Mouse (Mus musculus) urinary bladder, postnatal 14 days (tissue): ENCODE measurements around the gene Nucb2.

ENCODE experiments used
- DNase-seq: peaks from one replicate; pipeline ENCODE4 v3.0.0; 2021; ENCODE audit warnings: low spot score

The Nucb2 gene

DNA sequence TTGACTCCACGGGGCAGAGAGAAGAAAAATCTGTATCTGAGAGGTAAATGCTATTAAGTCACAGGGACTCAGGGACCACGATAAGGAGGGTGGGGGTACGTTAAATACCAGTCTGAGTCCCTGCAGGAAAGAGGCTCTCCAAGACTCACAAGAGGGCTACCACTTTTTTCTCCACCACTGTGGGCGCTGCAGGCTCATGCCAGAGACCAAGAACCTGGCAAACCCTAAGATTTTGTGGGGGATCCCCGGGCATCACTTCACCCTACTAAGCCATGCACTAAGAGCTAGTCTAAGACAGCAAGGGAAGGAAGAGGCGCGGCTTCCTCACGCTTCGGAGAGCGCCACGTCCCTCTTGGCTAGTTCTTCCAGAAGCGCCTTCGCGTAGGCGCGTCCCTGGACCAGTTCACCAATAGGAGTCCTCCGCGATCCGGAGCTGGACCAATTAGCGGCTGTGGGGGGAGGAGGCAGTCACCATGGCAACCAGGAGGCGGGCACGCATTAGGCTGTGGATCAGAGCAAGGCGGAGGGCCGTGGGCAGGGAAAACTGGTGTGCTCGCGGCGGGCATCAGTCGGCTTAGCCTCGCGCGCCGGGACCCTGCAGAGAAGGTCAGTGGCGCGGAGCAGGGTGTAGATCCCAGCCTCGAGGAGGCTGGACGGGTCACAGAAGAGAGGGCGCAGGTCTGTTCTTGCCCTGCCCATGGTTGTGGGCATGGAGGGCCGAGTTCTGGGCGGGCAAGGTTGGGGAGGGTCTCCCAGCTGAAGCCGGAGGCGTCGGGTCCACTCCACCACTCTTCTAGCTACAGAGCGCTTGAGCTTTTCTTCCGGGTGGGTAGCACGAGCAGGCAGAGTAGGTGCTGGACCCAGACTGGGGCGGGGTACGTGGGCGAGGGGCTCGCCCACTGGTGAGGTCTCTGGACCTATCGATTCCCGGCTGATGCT lies at the start of gene Nucb2:
TSS of gene Nucb2 (plus strand) at position 491 of the 939 bp plus-strand sequence.
- peak; percentile 99 for DNase-seq

DNA sequence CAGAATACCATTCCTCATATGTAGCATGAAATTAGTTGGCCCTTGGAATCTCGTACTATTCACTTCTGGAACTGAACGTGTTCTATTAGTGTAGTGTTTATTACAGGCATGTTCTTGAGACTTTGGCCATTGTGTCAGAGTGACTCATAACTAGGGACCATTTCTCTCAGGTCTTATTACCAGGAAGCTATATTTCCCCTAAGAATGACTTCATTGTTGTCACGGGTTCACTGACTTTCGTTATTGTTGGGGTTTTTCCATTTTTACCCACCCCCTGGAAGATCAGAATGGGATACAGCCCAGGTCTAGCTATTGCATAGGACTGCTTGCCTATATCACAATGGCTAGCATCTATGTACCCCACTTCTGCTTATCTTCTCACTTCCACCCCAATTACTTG lies 47.2 kb upstream of the Nucb2 start:
- no peak for DNase-seq

DNA sequence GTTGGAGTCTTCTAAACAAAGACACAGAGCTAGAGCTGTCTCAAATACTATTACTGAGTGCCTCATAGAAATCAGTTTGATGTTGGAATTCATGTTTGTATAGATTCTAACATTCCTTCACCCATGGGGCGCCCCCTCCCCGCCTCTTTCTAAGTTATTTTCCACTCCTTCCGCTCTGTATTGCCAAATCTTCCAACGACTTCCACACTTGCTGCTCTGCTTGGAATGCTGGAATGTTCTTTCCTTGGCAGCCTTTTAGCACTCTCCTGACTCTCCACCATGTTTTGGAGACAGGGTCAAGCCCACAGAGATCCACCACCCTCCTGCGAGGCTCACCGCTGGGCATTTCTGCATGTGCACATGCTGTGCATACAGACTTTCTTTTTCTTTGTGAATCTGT lies 46.8 kb upstream of the Nucb2 start:
- DNase-seq, result no peak

DNA sequence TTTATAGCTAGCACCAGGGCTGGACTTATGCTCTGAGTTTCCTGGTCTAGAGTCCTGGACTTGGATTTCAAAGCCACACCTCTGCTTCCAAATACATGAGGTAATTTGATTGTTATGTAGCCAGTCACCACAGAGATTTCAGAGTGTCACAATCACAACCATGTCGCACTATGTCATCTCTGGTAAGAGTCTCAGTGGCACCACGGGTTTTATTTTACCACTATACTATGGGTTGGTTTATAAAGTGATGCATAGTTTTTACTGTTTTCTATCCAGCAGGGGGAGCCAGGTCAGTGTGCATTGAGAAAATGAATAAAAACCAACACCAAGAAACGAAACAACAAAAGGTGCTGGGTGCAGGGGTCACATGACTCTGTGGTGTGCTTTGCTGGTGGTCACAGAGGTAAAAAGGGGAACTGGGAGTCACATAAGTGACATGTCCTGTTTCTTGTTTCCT lies 45.2 kb upstream of the Nucb2 start:
- DNase-seq, result no peak

DNA sequence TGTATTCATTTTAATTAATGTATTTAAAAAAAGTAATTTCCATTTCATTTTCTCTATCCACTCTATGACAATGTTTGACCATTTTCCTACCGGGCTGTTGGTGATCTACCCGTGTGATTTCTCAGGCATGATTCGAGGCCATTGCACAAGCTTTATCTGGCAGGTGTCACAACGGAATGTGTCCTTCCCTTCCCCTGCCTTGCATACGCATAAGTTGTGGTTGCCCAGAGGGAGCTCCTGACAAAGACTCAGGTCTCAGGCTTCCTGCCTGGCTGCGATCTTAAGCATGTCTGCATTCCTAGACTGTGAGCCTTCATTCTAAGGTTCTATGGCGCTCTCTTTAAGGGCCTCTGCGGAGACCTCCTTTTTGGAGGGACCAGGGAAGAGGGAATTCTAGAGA lies 42.1 kb upstream of the Nucb2 start:
- no peak for DNase-seq

DNA sequence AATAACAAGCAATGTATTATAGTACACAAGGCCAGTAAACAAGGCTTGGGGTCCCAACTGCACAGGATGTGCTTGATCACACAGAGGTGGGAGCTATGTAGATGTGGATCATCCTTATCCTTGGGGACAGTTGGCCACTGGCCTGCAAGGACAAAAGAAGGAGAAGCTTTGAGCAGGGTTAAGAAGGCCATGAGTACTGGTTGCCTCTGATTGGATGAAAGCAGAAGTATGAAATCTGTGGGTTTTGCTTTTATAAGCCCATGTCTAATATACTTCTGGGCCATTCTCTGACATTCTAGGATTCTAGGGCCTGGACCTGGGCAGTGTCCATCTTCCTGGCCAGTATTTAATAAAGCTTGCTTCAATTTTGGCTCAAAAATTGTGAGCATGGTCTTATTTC lies 28.3 kb upstream of the Nucb2 start:
- DNase-seq, result no peak

DNA sequence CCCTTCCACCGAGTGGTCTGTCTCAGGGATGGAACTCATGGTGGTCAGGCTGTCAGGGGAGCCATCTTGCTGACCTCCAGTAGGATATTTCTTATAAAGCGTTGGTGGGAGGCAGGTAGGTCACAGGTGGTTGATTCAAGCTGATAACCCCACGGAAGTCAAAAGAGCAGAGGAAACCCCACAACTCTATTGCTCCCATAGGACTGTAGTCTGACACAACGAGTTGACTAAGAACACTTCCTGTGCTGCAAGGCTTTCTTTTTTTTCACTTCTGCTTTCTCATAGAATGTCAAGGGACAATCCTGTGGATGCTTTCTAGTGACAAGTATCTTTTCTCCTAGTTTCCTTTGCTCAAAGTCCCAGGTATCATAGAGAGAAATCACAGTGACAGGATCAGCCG lies 27.9 kb upstream of the Nucb2 start:
- DNase-seq, result no peak

DNA sequence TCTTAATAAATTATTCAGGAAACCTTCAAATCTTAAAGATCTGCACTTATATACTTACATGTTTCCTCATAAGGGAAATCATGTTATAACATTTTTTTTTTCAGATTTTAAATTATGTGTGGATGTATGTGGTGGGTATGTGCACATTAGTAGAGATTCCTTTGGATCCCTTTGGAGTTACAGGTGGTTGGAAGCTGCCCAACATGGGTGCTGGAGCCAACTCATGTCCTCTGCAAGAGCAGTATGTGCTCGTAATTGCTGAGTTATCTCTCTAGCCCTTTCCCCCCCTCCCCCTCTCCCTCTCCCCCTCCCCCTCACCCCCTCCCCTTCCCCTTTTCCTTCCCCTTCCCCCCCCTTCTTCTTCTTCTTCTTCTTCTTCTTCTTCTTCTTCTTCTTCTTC lies 21.1 kb upstream of the Nucb2 start:
- no peak for DNase-seq

DNA sequence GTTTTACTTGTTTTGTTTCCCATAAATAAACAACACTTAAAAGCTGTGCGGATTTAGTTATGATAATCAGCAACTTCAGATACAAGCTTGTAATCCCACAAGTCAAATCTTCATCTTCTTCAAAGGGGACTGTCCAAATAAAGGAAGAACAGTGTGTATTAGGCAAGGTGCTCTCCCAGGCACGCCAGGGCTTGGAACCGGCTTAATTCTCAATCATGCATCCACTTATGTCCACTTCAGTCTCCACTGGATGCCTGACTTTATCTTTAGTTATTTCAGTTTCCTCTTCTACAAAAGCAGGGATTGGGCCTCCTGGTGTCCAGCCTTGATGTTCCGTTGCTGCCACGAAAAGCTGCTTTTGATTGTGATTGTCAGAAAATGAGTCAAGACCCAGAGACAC lies 20.4 kb upstream of the Nucb2 start:
- no peak for DNase-seq

DNA sequence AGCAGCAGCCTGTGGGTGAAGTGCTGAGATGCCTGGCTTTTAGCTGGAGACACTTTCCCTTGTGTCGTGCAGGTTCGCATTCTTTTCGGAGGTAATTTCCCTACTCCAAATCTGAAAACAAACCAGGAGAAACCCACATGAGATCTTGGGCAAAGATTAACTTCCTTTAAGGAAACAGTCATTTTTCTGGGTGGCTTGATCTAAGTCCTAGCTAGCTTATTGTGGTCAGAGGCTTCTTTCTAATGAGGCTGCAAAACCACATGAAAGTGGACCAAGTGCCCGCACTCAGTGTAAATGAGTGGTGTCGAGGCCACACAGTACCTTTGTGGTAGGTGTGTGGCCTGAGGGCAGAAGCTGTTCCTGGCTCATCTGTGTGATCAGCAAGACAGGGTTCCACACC lies 20.0 kb upstream of the Nucb2 start:
- DNase-seq, result no peak

DNA sequence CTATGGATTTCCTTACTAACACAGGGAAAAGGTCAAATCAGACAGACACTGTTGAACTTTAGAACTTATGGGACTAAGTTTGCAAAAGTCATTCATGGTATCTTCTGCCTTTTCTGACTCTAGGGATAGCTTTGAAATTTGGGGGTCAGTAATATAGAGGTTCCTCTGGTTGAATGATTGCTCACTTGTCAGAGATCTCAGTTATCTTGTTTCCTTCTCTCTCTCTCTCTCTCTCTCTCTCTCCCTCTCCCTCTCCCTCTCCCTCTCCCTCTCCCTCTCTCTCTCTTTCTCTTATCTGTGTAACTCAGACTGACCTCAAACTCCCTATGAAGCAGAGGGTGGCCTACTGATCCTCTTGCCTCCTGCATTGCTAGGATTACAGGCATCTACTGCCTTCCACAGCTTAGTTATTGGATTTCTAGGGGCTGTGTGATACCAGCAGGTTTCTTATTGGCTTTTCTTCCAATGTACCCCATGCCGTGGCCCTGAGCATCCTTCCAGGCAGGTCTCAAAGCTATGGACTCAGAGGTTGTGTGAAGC lies 19.0 kb upstream of the Nucb2 start:
- no peak for DNase-seq

DNA sequence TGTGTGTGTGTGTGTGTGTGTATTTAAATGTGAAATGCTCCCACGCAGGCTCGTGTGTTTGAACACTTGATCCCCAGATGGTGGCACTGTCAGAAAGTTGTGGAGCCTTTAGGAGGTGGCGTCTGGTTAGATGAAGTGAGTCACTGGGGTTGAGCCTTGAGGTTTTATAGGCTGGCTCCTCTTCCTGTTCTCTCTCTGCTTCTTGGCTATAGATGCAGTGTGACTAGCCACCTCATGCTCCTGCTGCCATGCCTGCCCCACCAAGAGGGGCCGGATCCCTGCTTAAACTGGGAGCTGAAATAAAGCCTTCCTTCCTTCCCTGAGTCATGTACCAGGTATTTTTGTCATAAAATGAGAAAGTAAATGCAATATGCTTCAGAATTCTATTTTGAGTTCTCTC lies 13.1 kb upstream of the Nucb2 start:
- no peak for DNase-seq

DNA sequence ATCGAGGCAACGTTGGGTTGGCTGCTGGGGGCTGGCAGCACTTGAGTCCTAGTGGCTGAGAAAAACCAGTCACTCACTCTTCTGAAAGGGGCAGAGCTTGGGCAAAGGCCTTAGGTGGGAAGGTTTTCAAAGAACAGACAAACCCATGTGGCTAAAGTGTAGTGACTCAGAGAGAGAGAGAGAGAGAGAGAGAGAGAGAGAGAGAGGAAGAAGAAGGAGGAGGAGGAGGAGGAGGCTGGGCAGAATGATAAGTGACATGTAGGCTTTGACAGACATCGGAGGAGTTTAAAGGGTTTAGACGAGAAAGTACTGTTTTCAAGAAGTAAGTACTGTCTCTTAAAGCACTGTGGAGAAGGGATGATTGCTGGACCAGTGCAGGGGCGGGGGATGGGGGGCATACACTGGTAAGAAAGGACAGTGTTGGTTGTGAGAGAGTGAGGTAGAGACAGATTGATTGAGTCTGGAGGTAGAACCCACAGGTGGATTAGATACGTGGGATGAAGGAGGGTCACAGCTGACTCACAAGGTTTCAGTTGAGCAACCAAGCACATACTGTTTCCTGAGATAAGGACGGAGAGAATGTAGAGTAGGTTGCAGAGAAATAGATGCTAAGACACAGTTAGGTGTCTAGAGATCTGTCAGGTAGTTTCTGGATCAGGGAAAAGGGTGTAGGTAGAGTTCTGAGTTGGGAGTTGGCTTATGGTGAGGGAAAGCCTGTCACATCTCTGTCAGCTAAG lies 10.7 kb upstream of the Nucb2 start:
- no peak for DNase-seq

DNA sequence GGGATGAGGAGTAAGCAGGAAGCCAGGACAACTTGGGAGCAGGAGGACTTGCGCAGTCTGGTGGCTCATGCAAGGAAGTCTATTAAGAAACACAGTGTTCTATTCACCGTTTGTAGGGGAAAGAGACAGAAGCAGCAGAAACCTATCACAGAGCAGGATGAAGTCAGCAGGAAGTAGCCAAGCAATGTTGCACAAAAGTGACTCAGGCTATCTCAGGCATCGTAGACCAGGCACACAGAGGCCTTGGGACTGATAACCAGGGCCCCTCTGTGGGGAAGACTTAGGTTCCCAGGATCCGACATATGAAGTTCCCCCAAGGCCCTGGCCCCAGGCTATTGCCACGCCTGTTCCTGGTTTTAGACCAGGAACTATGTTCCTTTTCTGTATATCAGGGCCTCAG lies 9.6 kb upstream of the Nucb2 start:
- DNase-seq, result no peak

DNA sequence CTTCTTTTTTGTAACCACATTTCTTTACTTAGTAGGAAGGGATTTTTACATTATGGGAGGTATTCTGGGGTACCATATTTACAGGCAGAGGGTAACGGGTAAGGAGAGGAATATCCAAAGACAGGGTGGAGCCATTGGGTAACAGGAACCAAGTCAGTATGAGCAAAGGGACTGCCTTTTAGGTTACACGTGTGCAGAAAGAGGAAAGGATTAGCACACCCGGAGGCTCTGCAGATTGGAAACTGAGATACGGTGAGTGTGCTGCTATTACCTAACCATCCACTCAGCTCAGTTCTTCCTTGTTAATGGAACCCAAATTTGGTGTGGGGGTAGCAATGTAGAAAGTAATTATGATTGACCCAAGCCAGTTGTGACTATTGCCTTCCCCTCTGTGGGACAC lies 7.4 kb upstream of the Nucb2 start:
- DNase-seq, result no peak

DNA sequence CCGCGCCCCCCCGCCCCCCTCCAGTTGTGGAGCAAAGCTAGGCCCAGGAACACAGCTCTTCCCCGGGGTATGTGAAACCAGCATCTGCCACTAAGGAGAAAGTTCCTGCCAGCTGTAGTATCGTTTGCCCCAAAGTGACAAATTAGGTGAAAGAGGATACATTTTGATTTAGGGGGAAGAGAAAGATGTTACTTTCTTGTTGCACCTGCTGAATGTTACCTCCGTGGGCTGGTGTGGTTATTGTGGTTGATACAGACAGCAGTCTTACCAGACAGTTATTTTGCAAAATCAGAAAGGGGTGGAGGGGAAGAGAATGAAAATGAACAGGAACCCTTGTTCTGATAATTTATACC lies 625 bp downstream of the Nucb2 start:
- no peak for DNase-seq

DNA sequence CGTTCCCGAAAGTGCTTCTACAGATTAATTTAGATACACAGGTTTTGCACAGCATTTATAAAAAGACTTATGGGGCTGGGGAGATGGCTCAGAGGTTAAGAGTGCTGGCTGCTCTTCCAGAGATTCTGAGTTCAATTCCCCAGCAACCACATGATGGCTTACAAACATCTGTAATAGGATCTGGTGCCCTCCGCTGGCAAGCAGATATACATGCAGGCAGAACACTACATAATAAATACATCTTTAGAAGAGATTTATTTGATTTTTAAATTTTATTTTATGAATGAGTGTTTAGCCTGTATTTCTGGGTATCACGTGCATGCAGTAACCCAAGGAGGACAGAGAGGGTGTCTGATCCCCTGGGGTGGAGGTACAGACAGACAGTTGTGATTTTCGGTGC lies 9.9 kb downstream of the Nucb2 start:
- DNase-seq, result no peak

DNA sequence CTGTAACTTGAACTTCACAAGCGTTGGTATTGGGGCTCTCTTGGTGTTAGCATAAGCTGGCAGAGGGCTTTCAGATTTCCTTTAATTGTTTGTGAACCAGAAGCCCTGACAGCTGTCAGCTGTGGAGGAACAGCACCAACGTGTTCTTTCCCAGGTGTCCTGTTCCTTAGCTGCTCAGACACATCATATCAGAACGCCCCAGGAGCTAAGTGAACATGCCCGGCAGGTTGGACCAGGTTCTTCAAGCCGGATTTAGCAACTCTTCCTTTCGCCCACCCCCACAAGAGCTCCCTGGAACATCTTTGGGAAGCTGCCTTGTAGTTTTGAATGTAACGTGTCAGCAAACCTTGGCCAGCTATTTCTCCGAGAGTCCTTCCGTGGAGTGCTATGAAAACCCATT lies 10.4 kb downstream of the Nucb2 start:
- peak; percentile 19 for DNase-seq

DNA sequence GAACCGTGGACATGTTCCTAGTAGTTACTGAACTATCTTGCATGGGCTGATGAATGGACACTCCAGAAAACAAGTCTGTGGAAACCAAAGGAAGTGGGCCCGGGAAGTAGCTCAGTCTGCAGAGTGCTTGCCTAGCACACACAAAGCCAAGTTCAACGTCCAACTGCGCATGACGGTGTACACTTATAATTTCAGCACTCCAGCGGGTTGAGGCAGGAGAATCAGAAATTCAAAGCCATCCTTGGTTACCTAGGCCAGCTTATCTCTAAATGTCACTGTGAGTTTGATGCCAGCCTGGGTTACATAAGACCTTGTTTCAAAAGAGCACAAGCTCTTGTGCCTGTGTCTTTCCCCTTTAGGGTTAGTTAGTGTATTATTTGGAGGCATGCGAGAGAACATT lies 10.9 kb downstream of the Nucb2 start:
- DNase-seq, result no peak

DNA sequence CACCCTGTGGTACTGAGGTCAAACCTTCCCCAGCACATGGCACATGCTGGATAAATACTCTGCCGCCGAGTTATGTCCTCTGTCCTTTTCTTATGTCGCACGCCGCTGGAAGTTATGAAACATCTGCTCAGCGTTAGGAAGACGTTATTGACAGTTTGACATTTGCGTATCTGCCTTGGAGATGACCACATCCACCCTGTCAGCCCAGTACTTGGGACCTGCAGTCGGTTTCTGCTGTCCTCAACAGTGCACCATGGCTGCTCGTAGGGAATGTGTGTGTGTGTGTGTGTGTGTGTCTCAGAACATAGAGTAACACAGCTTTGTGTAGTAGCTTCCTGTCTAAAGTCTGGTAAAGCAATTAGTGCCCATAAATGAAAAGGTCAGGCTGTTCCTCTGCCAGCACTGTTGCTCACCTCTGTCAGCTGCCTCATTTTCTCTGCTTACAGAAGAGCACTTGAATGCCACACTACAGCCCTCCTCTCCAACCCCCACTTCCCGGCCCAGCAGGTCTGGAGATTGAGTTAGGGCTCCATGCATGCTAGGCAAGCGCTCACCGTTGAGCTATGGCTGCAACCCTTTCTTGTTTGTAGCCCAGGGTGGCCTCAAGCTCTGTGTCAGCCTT lies 11.5 kb downstream of the Nucb2 start:
- DNase-seq, result no peak

DNA sequence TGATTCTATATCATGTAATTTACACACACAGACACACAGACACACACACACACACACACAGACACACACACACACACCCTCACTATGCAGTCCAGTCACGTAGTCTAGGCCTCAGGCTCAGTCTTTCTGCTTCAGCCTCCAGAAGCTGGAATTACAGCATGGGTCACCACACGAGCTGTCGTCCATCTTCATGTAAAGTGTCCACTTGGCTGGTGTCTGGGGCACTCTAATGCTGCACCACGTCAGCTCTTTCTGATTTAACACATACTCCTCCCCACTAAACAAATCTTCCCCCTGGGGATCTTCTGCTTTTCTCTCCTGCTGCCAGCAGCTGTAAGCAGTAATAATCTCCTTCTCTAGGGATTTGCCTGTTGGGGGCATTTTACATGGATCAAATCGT lies 13.1 kb downstream of the Nucb2 start:
- no peak for DNase-seq

DNA sequence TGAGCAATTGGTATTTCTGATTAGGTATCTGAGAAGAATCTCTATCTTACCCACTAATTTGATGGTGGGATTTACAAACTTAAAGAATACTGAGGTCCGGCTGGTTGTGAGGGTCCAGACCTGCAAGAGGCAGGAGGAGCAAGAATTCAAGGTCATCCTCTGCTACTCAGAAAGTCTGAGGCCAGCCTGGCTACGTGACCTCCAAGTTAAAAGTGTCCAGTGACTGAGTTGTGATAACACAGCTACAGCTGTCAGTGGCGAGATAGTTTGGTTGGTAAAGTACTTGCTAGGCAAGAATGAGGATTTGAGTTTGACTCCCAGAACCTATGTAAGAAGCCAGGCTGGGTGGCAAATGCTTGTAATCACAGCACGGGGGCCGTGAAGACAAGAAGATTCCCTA lies 14.0 kb downstream of the Nucb2 start:
- DNase-seq, result no peak

DNA sequence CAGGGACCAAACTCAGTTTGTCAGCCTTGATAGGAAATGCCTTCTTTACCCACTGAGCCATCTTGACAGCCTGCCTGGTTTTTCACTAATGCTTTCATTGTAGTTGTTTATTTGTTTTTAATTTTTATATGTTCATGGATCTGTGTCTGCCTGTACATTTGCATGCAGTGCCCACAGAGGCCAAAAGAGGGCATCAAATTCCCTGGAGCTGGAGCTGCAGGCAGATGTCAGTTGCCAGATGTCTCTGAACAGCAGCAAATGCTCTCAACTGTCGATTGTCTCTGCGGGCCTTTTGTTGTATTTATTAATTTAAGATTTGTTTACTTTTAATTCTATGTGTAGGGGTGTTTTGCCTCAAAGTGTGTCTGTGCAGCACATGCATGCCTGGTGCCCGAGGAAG lies 15.6 kb downstream of the Nucb2 start:
- no peak for DNase-seq
